Mouse (Mus musculus) embryonic fibroblast, embryonic 13.5 days (primary cell): Measurements from ENCODE around the gene Tmem115.

Experiments used
- CTCF ChIP-seq: IDR thresholded peaks from 2 replicates; pipeline ENCODE4 v1.5.1; 2011; ENCODE audit warnings: mild to moderate bottlenecking, control low read depth, low read length, moderate library complexity, borderline replicate concordance; ENCODE audit not compliant: insufficient read depth
- POLR2A ChIP-seq: IDR thresholded peaks from 2 replicates; pipeline ENCODE4 v1.6.1; 2011; ENCODE audit warnings: low read depth, mild to moderate bottlenecking, control low read depth, low read length, moderate library complexity

DNA sequence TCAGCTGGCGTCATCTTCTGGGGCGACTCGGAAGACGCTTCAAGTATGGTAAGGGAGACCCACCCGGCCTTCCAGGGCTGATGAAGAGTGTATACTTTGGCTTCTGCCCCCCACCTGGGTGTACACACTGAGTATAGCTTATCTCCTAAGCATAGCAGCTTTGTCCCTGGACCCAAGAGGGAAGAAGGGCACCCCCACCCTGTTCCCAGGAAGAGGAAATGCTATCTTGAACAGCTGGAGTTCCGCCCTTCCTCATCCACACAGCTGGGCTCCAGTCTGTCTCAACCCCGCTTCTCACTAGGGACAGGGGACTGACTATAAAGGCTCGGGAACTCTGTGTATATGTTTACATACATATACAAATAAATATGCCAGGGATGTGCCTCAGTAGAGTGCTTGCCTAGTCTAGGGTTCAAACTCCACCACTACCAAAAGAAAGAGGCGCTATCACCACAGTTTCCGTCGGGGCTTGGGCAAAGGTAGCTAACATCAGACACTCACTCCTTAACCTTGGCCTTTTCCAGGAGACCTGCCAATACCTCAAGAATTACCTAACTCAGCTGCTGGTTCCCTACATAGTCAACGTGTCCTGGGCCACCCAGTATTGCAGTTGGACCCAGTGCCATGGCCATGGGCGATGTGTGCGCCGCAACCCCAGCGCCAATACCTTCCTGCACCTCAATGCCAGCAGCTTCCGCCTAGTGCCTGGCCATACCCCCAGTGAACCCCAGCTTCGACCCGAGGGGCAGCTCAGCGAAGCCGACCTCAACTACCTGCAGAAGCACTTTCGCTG, 38.0 kb downstream of the Tmem115 start:
- TF ChIP-seq POLR2A, result no peak
- TF ChIP-seq CTCF, result no peak
